ENCODE assay signal across 9 mouse cellular contexts in the genomic region with DNA sequence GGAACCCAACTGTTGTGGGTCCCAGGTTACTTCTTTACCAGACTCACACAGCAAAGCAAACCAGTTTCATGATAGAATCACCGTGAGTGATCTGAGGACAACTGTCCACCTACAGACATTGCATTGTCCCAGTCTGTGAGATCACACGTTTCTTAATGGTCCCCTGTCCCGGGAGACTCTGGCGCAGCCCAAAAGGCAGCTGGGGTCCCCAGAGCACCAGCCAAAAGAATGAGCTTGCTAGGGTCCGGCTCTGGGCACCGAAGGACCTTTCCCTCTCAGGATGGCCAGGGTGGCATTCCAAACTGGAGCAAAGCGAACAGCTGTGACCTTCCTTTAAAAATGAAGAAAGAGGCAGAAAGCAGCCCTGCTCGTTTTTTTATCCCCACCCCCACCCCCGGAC. TPM values are rescaled to one million over a fixed set of nuclear protein-coding genes. Genes with fewer than 3 reads are reported as not detected.
DNase-seq lines count a peak whose midpoint lies in the region; ATAC-seq lines count a peak whose summit lies in the region.
"Had no signal": no experiment of that assay in that cellular context is flagged by ENCODE, and none has a peak within 500 bp of the region (broad histone marks: within the 10 kb centered on the region; RNA-seq: fewer than 3 reads in every experiment).

A gene (plus strand): TSS at position 381 of the 400 bp plus-strand sequence.

- peak within 1 kb of the TSS; percentile 76 for H3K27ac ChIP-seq in forebrain, embryonic 10.5 days
- H3K27ac ChIP-seq in limb, embryonic 11.5 days (replicated peaks; ENCODE audit: low read depth, low read length), result no peak within 1 kb of the TSS
- no peak within 1 kb of the TSS for H3K27ac ChIP-seq in stomach, embryonic 14.5 days (ENCODE audit: low read length)

- H3K9me3 ChIP-seq in forebrain, embryonic 10.5 days, result no peaks in the 10 kb centered on the region
- no peaks in the 10 kb centered on the region for H3K9me3 ChIP-seq in limb, embryonic 11.5 days (ENCODE audit: control insufficient read depth, low read length)
- no peaks in the 10 kb centered on the region for H3K9me3 ChIP-seq in stomach, embryonic 14.5 days (ENCODE audit: control insufficient read depth, low read depth, low read length)

- H3K36me3 ChIP-seq in forebrain, embryonic 10.5 days (replicated peaks), result no peaks in the 10 kb centered on the region
- H3K36me3 ChIP-seq in limb, embryonic 11.5 days (ENCODE audit: control insufficient read depth, insufficient read depth, low read length), result no peaks in the 10 kb centered on the region
- H3K36me3 ChIP-seq in stomach, embryonic 14.5 days (ENCODE audit: control insufficient read depth, insufficient read depth, low read length), result no peaks in the 10 kb centered on the region

- 2% methylated on average over 9 of the region's 9 CpGs for WGBS in forebrain, embryonic 10.5 days
- WGBS in limb, embryonic 11.5 days, result 2% methylated on average over 9 of the region's 9 CpGs
- 3% methylated on average over 9 of the region's 9 CpGs for WGBS in stomach, embryonic 14.5 days

- peak within 1 kb of the TSS; percentile 95 for H3K4me2 ChIP-seq in limb, embryonic 11.5 days (ENCODE audit: low read depth, severe bottlenecking)
- peak within 1 kb of the TSS; percentile 98 for H3K4me2 ChIP-seq in stomach, embryonic 14.5 days (replicated peaks; ENCODE audit: low read depth, low read length)

- peaks cover 54% of the 10 kb centered on the region for H3K27me3 ChIP-seq in forebrain, embryonic 10.5 days (ENCODE audit: poor library complexity, severe bottlenecking)
- H3K27me3 ChIP-seq in limb, embryonic 11.5 days (ENCODE audit: control insufficient read depth, insufficient read depth, low read length), result 0 out of 2 replicates have a peak, but pooled peaks cover 3% of the 10 kb centered on the region
- no peaks in the 10 kb centered on the region for H3K27me3 ChIP-seq in stomach, embryonic 14.5 days (ENCODE audit: control insufficient read depth, insufficient read depth, low read length)

- peaks cover 19% of the 10 kb centered on the region for H3K4me1 ChIP-seq in forebrain, embryonic 10.5 days
- peaks cover 3% of the 10 kb centered on the region; the same call in 1 of the 2 replicates for H3K4me1 ChIP-seq in limb, embryonic 11.5 days (ENCODE audit: control insufficient read depth, insufficient read depth, low read length)
- no peaks in the 10 kb centered on the region for H3K4me1 ChIP-seq in stomach, embryonic 14.5 days (ENCODE audit: control insufficient read depth, insufficient read depth, low read length)

- DNase-seq in kidney, postnatal 10 days, result peak; percentile 8
- no peak for DNase-seq in kidney, adult 11 months
- DNase-seq in adrenal gland, postnatal 36 days, result no peak
- no peak for DNase-seq in forebrain, embryonic 10.5 days (ENCODE audit: extremely low spot score, low spot score)
- DNase-seq in limb, embryonic 11.5 days (ENCODE audit: low spot score), result peak; percentile 28
- no peak for DNase-seq in frontal cortex, postnatal 14 days (ENCODE audit: low spot score in 2 of 2)
- no peak for DNase-seq in layer of hippocampus, postnatal 14 days (ENCODE audit: low spot score in 2 of 2)

- peak within 1 kb of the TSS; percentile 46 for H3K9ac ChIP-seq in limb, embryonic 11.5 days (ENCODE audit: low read length)
- peak within 1 kb of the TSS; percentile 28; the same call in 1 of the 2 replicates for H3K9ac ChIP-seq in stomach, embryonic 14.5 days (replicated peaks; ENCODE audit: low read depth, low read length)

- H3K4me3 ChIP-seq in forebrain, embryonic 10.5 days, result peak within 1 kb of the TSS; percentile 72
- peak within 1 kb of the TSS; percentile 50 for H3K4me3 ChIP-seq in limb, embryonic 11.5 days (ENCODE audit: low read depth, low read length)
- peak within 1 kb of the TSS; percentile 50 for H3K4me3 ChIP-seq in stomach, embryonic 14.5 days (ENCODE audit: low read depth, low read length)
- H3K4me3 ChIP-seq: myocyte had no signal

- 0 out of 2 replicates have a peak, but pooled peaks have one; percentile 33 for ATAC-seq in limb, embryonic 11.5 days (ENCODE audit: insufficient number of reproducible peaks, low FRiP score, low TSS enrichment, low read depth)
- ATAC-seq in stomach, embryonic 14.5 days (ENCODE audit: insufficient number of reproducible peaks, insufficient read depth, low FRiP score, low read depth), result peak; percentile 5; the same call in 1 of the 2 replicates

RNA-seq across cellular contexts. Expression of the gene that starts here (rescaled TPM):
- 10 to 100 TPM; 15.9 to 19.9 TPM for total RNA-seq in adrenal gland, postnatal 36 days (2021)
- 3.0 and 3.4 TPM in 2 replicates for polyA plus RNA-seq in forebrain, embryonic 10.5 days (2016; fragmentation: Nextera tagmentation; extraction: Ambion mirVana)
- polyA plus RNA-seq in limb, embryonic 11.5 days (2014; fragmentation: Nextera tagmentation; extraction: Ambion mirVana), result 5.8 and 7.4 TPM in 2 replicates
- polyA plus RNA-seq in stomach, embryonic 14.5 days (2014; fragmentation: Nextera tagmentation; extraction: Ambion mirVana), result 32.0 and 33.3 TPM in 2 replicates
- 10 to 100 TPM in 1 of 2 experiments, 1 to 10 TPM in 1; 9.6 to 13.2 TPM for total RNA-seq in layer of hippocampus, postnatal 14 days (2021)

Comparison
In these comparisons a context has a peak if more than half of its experiments do, and no peak if none do; other contexts are left out.
1. DNase-seq: peak in kidney, postnatal 10 days (single experiment) and limb, embryonic 11.5 days (single experiment); none in kidney, adult 11 months (single experiment), adrenal gland, postnatal 36 days (0 of 2), forebrain, embryonic 10.5 days (single experiment), frontal cortex, postnatal 14 days (0 of 2) and layer of hippocampus, postnatal 14 days (0 of 2).
2. Peak in every context shown above with its lines, with median percentiles within 50 percentile points of each other: H3K4me3 ChIP-seq.